Mouse (Mus musculus): ENCODE measurements around the gene Hacd3.

Gene Hacd3

GRCm38 (mm10) chr9:64951161-64951657, 70.3 kb downstream of the Hacd3 start, which contains the start of gene Slc24a1:
Gene Slc24a1, minus strand, starts transcription at chr9:64951607.
- no peak for DNase-seq (ENCODE audit: low spot score in 2 of 2)

- no peak for DNase-seq (ENCODE audit: low spot score in 2 of 2)
Observed at GRCm38 (mm10) chr9:64947483-64948095, 73.9 kb downstream of the Hacd3 start.

GRCm38 (mm10) chr9:64943997-64944396, 77.5 kb downstream of the Hacd3 start:
- DNase-seq (ENCODE audit: low spot score in 2 of 2) = no peak

GRCm38 (mm10) chr9:64941650-64942049, 79.8 kb downstream of the Hacd3 start:
- no peak for DNase-seq (ENCODE audit: low spot score in 2 of 2)

GRCm38 (mm10) chr9:64940731-64941346, 80.7 kb downstream of the Hacd3 start:
- DNase-seq (ENCODE audit: low spot score in 2 of 2) = no peak

GRCm38 (mm10) chr9:64939790-64940189, 81.7 kb downstream of the Hacd3 start:
- DNase-seq (ENCODE audit: low spot score in 2 of 2) = no peak

- no peak for DNase-seq (ENCODE audit: low spot score in 2 of 2)
Observed at GRCm38 (mm10) chr9:64939281-64939680, 82.2 kb downstream of the Hacd3 start.

- no peak for DNase-seq (ENCODE audit: low spot score in 2 of 2)
Observed at GRCm38 (mm10) chr9:64938535-64938934, 83.0 kb downstream of the Hacd3 start.

GRCm38 (mm10) chr9:64937491-64937890, 84.0 kb downstream of the Hacd3 start:
- no peak for DNase-seq (ENCODE audit: low spot score in 2 of 2)
